Mouse (Mus musculus) kidney, postnatal 4 days (tissue): Measurements from ENCODE around the gene Gm5936.

Experiments used
- DNase-seq, 2 experiments: peaks; one replicate each; pipeline ENCODE4 v3.0.0; 2021; ENCODE audit warnings: mixed read lengths in 2 of 2

The Gm5936 gene

DNA sequence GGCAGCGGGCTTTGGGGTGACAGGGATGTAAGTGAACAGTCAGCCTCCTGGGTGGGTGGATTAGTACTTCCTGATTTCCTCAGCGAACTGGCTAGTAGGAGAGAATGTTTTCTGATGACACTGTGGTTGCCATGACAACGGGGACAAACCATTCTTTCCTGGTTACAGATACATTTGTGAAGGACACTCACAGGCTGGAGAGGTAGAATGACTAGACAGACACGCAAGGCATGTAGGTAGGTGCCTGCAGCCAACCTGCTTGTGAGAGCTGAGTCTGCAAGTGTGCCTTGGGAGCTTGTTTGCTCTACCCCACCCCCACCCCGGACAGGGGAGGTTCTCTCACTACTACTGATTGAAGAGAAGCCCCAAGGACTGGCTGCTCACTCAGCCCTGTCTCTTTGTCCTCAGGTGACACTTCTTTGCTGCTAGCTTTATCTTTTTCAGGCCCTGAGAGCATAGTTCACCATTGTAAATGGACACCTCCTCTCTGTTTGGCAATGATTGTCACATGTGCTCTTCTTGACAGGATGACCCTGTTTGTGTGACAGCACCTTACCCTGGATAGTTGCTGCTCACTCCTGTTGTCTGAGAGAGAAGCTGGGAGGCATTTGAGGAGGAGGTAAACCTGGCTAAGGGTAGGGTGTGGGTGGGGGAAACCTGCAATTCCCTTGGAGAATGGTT lies at the start of gene Gm5936:
Gm5936 (plus strand) TSS at position 355 of the 681 bp plus-strand sequence.
- peak in 1 of 2 experiments; percentile 1 for DNase-seq

DNA sequence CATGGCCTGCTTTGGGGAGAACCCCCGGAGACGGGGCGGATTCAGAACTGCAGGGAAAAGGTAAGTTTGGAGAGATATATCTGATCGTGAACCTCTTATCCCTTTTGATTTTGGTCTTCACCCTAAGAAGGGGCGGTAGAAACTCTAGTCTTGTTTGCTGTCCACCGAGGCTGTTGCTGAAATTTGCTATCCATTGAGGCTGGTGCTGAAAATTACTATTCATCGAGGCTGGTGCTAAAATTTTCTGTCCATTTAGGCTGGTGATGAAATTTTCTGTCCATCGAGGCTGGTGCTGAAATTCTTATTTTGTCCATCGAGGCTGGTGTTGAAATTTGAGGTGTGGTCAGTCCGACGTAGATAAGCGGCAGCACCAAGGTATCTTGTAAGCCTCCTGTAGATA lies 19.1 kb downstream of the Gm5936 start:
- DNase-seq: peak; percentile 15 to 20

DNA sequence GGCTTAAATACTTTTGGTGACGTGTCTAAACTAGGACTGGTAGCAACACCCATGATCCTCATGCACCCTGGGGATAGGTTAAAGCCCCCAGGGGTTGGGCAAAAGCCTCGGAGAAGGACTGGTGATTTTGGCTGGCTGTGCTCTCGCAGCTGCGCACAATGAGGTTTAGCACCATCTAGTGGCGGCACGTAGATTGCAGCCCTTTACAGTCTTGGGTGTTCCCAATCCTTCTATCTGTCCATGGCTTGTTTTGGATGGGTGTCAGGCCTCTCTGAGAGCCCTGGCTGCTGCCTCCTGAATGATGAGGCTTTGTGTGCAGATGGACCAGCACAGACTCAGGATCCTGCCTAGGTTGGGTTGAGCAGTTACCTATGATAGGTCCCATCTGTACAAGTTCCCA lies 43.1 kb downstream of the Gm5936 start:
- DNase-seq: peak; percentile 27 to 61
